Mouse (Mus musculus) thymus, adult 2 months (tissue): ENCODE measurements around the gene Tnf. TPM values are rescaled to one million over a fixed set of nuclear protein-coding genes. Genes with fewer than 3 reads are reported as not detected.

ENCODE experiments used
- DNase-seq: peaks from one replicate; pipeline ENCODE4 v3.0.0; 2021
- H3K27ac ChIP-seq: fragments of 200-500 bp; 2 replicates; pipeline ENCODE4 v1.5.1; 2012; ENCODE audit warnings: low read length, control low read depth; ENCODE audit not compliant: control insufficient read depth, insufficient read depth
- H3K27me3 ChIP-seq: fragments of 200-500 bp; 2 replicates; pipeline ENCODE4 v1.6.1; 2012; ENCODE audit warnings: mild to moderate bottlenecking, low read length, moderate library complexity, mixed read lengths; ENCODE audit not compliant: control insufficient read depth, insufficient read depth
- H3K36me3 ChIP-seq: fragments of 200-500 bp; 2 replicates; pipeline ENCODE4 v1.6.1; 2012; ENCODE audit warnings: mild to moderate bottlenecking, low read length, moderate library complexity; ENCODE audit not compliant: control insufficient read depth, insufficient read depth
- H3K4me1 ChIP-seq: fragments of 200-500 bp; replicated peaks from 2 replicates; pipeline ENCODE4 v1.6.1; 2012; ENCODE audit warnings: low read length; ENCODE audit not compliant: control insufficient read depth, insufficient read depth
- H3K4me3 ChIP-seq: fragments of 200-500 bp; 2 replicates; pipeline ENCODE4 v1.5.1; 2012; ENCODE audit warnings: mild to moderate bottlenecking, low read length, control low read depth, moderate library complexity; ENCODE audit not compliant: control insufficient read depth, insufficient read depth
- CTCF ChIP-seq: fragments of 200-500 bp; IDR thresholded peaks from 2 replicates; pipeline ENCODE4 v1.5.1; 2012; ENCODE audit warnings: mild to moderate bottlenecking, control low read depth, low read length, moderate library complexity, borderline replicate concordance; ENCODE audit not compliant: control insufficient read depth, poor library complexity, insufficient read depth; ENCODE audit errors: extremely low read depth
- POLR2A ChIP-seq: fragments of 200-500 bp; IDR thresholded peaks from 2 replicates; pipeline ENCODE4 v1.6.1; 2012; ENCODE audit warnings: mild to moderate bottlenecking, low read length, control low read depth, moderate library complexity; ENCODE audit not compliant: control insufficient read depth, poor library complexity, insufficient read depth; ENCODE audit errors: extremely low read depth
- WGBS: fragments of 180-500 bp; shearing (Covaris S2); methylation state at CpG from one replicate; pipeline ENCODE4 v1.1.7; 2018; 5-methylcytosine and 5-hydroxymethylcytosine counted together
- polyA plus RNA-seq: library from polyadenylated mRNA; depleted of rRNA; stranded (reverse); fragments of >200 nt; gene quantifications from 2 replicates; pipeline ENCODE4 v1.2.3, GENCODE M21; 2012

Tnf gene
- polyA plus RNA-seq, 1 experiment, result 11.4 TPM

DNA sequence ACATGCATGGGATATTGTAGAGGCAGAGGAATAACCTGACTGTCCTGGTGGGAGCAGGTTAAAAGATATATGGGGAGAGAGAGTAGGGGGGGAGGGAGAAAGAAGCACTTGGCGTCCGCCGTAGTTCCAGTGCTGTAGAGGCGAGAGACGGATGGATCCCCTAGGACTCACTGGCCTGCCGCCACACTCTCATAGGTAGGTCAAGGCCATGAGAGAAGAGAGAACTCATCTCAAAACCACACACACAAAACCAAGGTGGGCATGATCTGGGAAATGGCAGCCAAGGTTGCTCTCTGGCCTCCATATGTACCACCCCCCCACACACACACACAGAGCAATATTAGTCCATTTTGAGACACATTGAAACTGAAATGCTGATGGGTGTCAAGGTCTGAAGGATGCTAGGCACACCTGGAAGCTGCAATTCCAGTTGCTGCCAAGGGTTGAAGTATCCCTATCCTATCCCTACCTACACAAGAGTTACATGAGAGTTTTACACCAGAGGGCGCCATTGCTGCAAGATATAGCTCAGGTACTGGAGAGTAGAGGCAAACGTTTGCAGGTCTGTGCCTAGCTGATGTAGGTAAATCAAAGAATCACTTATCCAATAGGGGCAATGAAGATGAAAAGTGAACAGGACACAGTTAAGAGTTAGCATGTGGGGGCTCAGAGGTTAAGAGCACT lies 35.3 kb downstream of the Tnf start:
- no peak overlapping the region for H3K27ac ChIP-seq
- TF ChIP-seq POLR2A (no peak), CTCF (no peak)
- peaks cover 16% of the 10 kb centered on the region for H3K4me1 ChIP-seq
- H3K36me3 ChIP-seq, result peaks cover 3% of the 10 kb centered on the region
- WGBS, result 70% methylated on average over 8 of the region's 8 CpGs
- no peaks in the 10 kb centered on the region for H3K27me3 ChIP-seq
- DNase-seq, result peak; percentile 76
- H3K4me3 ChIP-seq, result no peak overlapping the region

DNA sequence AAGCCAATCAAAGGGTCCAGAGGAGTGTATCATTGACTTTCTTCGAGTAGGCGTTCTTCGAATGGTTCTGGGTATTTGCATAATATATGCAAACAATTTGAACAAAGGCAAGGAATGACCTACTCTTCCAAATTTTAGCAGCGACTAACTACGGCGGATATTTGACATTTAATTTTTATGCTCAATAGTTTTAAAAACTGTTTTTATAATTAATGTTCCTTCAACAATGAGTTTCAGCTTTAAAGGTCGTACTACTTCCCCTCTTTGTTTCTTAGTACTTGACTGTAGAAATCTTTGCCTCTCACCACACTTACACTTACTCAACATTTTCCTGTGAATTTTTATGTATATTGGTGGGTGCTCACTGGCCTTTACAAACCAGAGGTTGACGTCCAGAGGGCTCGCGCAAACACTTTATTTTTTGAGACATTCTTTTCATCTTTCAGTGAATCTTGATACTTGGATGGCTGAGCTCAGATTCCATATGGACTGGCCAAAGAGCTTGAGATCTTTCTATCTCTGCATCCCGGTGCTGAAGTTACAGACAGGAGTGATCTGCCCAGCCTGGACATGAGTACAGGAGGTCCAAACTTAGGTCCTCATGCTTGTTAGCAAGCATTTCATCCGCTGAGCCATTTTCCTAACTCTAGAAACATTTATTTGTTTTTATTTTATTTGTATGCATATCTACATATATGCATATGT lies 36.2 kb downstream of the Tnf start:
- no peak for TF ChIP-seq CTCF
- TF ChIP-seq POLR2A, result no peak
- no peaks in the 10 kb centered on the region for H3K27me3 ChIP-seq
- peak overlapping the region; percentile 94 for H3K27ac ChIP-seq
- DNase-seq, result no peak
- H3K4me3 ChIP-seq, result peak overlapping the region; percentile 93
- peaks cover 12% of the 10 kb centered on the region for H3K36me3 ChIP-seq
- whole genome bisulfite sequencing, result 24% methylated on average over 12 of the region's 12 CpGs
- H3K4me1 ChIP-seq, result peaks cover 16% of the 10 kb centered on the region

DNA sequence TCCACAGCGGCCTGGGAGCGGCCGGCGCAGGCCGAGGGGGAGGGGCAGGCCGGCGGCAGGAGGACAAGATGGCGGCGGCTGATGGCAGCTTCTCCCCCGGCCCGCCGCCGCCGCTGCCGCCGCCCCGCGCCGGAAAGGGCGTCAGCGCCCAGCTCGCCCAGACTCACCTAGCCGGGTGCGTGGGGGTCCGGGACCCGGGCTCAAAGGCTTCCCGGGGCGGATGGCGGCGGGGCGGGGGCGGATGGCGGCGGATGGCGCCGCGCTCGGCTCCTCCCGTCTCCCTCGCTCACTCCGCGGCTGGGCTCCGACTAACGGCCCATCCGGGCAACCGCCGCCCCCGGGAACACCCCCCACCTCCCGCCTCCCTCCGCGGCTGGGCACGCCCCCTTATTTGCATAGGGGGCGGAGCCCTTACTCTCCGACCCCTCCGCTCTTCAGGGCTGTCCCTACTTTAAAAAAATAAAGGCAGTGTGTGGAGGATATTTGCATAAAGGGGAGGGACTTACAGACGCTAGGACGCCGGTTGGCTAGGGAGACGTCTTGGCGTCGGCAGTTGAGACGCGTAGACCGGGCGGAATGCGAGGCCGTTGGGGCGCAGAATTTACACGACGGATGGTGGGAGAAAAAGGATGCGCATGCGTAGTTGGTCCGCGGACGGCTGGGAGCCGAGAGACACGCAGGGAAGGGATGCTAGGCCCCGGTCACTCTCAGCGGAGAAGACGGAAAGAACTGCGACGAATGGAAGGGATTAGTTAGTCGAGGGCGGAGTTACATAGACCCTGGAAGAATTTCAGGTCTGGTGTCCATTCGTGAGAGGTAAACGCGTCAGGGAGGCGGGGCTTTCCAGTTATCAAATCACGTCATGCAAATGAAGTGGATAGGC lies 37.0 kb downstream of the Tnf start, which contains the start of gene Prrc2a:
Gene Prrc2a, minus strand, starts transcription at position 330 of the 883 bp plus-strand sequence.
- WGBS, result under 1% methylated on average over 87 of the region's 89 CpGs
- H3K27ac ChIP-seq, result peak within 1 kb of the TSS; percentile 94
- peak; percentile 96 for DNase-seq
- TF ChIP-seq CTCF (0 out of 2 replicates have a peak, but pooled peaks have one; percentile 58), POLR2A (peak; percentile 32)
- H3K27me3 ChIP-seq, result no peaks in the 10 kb centered on the region
- H3K36me3 ChIP-seq, result peaks cover 20% of the 10 kb centered on the region
- H3K4me1 ChIP-seq, result peaks cover 16% of the 10 kb centered on the region
- peak within 1 kb of the TSS; percentile 93 for H3K4me3 ChIP-seq

DNA sequence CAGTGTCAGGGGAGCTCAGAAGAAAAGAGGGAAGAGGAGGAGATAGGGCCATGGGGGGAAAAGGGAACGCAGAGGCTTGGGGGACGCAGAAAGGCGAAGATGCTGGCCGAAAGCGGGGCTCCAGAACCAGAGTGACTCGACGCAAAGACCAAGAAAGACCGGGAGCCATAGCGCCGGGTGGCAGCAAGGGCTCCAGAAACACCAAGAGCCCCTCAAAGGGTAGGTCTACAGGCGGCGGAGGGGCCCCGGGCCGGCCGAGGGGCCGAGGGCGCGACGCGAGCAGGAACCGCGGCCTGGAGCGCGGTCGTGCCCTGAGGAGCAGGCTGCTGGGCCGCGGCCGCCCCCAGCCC lies 37.6 kb downstream of the Tnf start:
- under 1% methylated on average over 28 of the region's 28 CpGs for WGBS

DNA sequence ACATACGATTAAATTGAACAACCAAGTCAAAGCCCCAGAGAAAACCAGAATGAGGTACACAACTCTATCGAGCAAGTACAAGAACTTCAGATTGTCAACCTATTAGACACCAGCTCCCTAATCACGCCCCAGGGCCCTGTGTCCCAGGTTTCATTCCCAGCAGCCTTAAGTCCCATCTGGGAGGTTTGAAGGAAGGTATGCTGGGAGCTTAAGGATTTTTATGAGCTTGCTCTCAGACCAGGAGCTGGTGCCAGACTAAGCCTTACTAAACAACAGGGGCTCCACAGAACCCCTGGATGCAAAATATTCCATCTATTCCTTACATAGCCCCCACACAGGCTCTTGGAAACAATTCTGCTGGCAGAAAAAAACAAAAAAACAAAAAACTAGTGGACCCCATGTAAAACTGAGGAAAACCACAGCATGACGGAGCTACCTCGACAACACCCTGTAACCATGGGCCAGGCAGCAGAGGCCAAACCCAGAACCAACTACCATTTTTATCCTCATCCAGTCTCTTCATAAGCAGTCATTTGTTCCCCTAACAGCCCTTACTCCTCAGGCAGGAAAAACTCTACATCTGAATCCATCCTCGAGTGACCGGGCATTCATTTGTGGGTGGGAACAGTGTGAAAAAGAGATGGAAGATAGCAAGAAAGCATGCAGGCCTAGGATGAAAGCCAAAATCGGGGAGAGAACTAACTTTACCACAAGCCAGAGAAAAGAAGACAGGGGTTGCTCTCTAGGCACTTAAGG lies 38.3 kb downstream of the Tnf start:
- H3K4me1 ChIP-seq, result peaks cover 14% of the 10 kb centered on the region
- H3K27me3 ChIP-seq, result no peaks in the 10 kb centered on the region
- H3K27ac ChIP-seq, result peak overlapping the region; percentile 80; the same call in 1 of the 2 replicates
- WGBS, result 9% methylated on average over 8 of the region's 8 CpGs
- no peak for TF ChIP-seq POLR2A
- no peak for DNase-seq
- peaks cover 33% of the 10 kb centered on the region for H3K36me3 ChIP-seq
- peak overlapping the region; percentile 90 for H3K4me3 ChIP-seq

More for the DNA sequence above, 37.6 kb downstream of the Tnf start:
- Histone ChIP-seq H3K4me3 (peak overlapping the region; percentile 90), H3K27ac (peak overlapping the region; percentile 80), H3K4me1 (peaks cover 16% of the 10 kb centered on the region), H3K27me3 (no peaks in the 10 kb centered on the region), H3K36me3 (peaks cover 26% of the 10 kb centered on the region)
- DNase-seq, result peak; percentile 33
- TF ChIP-seq POLR2A, result no peak
- TF ChIP-seq CTCF, result no peak
